ENCODE assay signal across 8 mouse cellular contexts in genomic region chr12:112551861-112552375, GRCm38 (mm10). TPM values are rescaled to one million over a fixed set of nuclear protein-coding genes. Genes with fewer than 3 reads are reported as not detected.
DNase-seq lines count a peak whose midpoint lies in the region; ATAC-seq lines count a peak whose summit lies in the region.

No protein-coding gene starts in this region.

- H3K36me3 ChIP-seq in hindbrain, embryonic 12.5 days = no peaks in the 10 kb centered on the region

- H3K27ac ChIP-seq in hindbrain, embryonic 12.5 days = peak overlapping the region; percentile 64; the same call in 1 of the 2 replicates

- H3K9ac ChIP-seq in hindbrain, embryonic 12.5 days = no peak overlapping the region

- peaks cover 18% of the 10 kb centered on the region for H3K4me1 ChIP-seq in hindbrain, embryonic 12.5 days

- H3K9me3 ChIP-seq in hindbrain, embryonic 12.5 days (replicated peaks) = no peaks in the 10 kb centered on the region

- no peak overlapping the region for H3K4me3 ChIP-seq in hindbrain, embryonic 12.5 days

- 0 out of 2 replicates have a peak, but pooled peaks cover 9% of the 10 kb centered on the region for H3K27me3 ChIP-seq in hindbrain, embryonic 12.5 days

- peak; percentile 91 for DNase-seq in Muller cell, postnatal 12 days (ENCODE audit: inconsistent ontology term)
- DNase-seq in cerebellum, adult 8-10 months = peak; percentile 89
- DNase-seq in forelimb bud, embryonic 11.5 days (ENCODE audit: low read depth, low spot score) = peak; percentile 92
- peak; percentile 95 to 96 for DNase-seq in layer of hippocampus, postnatal 25 days (ENCODE audit: extremely low spot score in 1 of 2, low spot score in 1 of 2)
- peak; percentile 80 for DNase-seq in lung, postnatal 25 days (ENCODE audit: low spot score)
- DNase-seq in retina, adult 2 months (ENCODE audit: low read depth, low spot score) = peak; percentile 73
- peak; percentile 86 for DNase-seq in thymus, postnatal 14 days

- H3K4me2 ChIP-seq in hindbrain, embryonic 12.5 days (replicated peaks) = no peak overlapping the region

- 5% methylated on average over 13 of the region's 13 CpGs for WGBS in hindbrain, embryonic 12.5 days

- ATAC-seq in hindbrain, embryonic 12.5 days (ENCODE audit: low FRiP score) = peak; percentile 85

RNA-seq across cellular contexts. Expression of gene Tmem179, which starts 35.4 kb away (rescaled TPM):
- polyA plus RNA-seq in hindbrain, embryonic 12.5 days (2016; fragmentation: Nextera tagmentation; extraction: Ambion mirVana) = 14.6 and 16.1 TPM in 2 replicates
- total RNA-seq in layer of hippocampus, postnatal 25 days (2021) = 100 to 1,000 TPM; 113 to 133 TPM

RNA-seq across cellular contexts. Expression of gene Inf2, which starts 36.7 kb away (rescaled TPM):
- polyA plus RNA-seq in hindbrain, embryonic 12.5 days (2016; fragmentation: Nextera tagmentation; extraction: Ambion mirVana) = 1.5 and 2.1 TPM in 2 replicates
- total RNA-seq in layer of hippocampus, postnatal 25 days (2021) = 100 to 1,000 TPM; 116 to 146 TPM
